Mouse (Mus musculus) E14TG2a.4 (cell line): ENCODE results near the gene Itgae.

Source experiments
- CTCF ChIP-seq: conservative IDR thresholded peaks from 2 replicates; pipeline ENCODE4 v1.5.1; 2014; ENCODE audit warnings: low read length
- NANOG ChIP-seq: IDR thresholded peaks from 2 replicates; pipeline ENCODE4 v1.6.1; 2014; ENCODE audit warnings: borderline replicate concordance, low read length, mixed read lengths

DNA sequence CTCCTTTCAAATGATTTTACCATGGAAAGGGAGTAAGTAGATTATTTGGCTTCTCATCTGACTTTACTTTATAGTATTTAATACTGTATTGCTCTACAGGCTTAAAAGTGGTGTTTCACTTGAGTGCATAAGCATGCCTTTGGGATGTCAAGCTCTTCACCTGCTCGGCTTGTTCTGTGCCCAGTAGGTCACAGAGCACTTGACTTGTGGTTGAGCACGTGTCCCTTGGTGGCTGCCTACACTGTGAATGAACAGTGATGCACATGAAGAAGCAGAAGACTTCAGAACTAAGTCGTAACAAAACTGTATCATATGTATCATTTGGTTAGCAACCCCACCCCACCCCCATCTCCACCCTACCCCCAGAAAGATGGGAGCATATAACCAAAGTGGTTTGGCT, 10.1 kb upstream of the Itgae start:
- TF ChIP-seq CTCF (no peak), NANOG (no peak)
